14 mouse cellular contexts compared by ENCODE assay signal in genomic region chr10:91545421-91545820, GRCm38 (mm10).
DNase-seq lines count a peak whose midpoint lies in the region; ATAC-seq lines count a peak whose summit lies in the region.
"Had no signal": no experiment of that assay in that cellular context is flagged by ENCODE, and none has a peak within 500 bp of the region (broad histone marks: within the 10 kb centered on the region; RNA-seq: fewer than 3 reads in every experiment).

No protein-coding gene starts in this region.

- peak overlapping the region; percentile 71; the same call in 1 of the 2 replicates for H3K27ac ChIP-seq in hindbrain, embryonic 13.5 days
- no peak overlapping the region for H3K27ac ChIP-seq in hindbrain, embryonic 16.5 days (ENCODE audit: low read depth, low read length)
- 0 out of 2 replicates have a peak overlapping the region, but pooled peaks have one; percentile 28 for H3K27ac ChIP-seq in midbrain, embryonic 10.5 days (replicated peaks)
- peak overlapping the region; percentile 60 for H3K27ac ChIP-seq in midbrain, embryonic 12.5 days (replicated peaks)
- H3K27ac ChIP-seq in midbrain, embryonic 16.5 days (ENCODE audit: low read length) = peak overlapping the region; percentile 65
- H3K27ac ChIP-seq: embryonic facial prominence, embryonic 13.5 days; forebrain, embryonic 13.5 days; heart, adult 2 months; heart, embryonic 15.5 days had no signal

- H3K9me3 ChIP-seq in hindbrain, embryonic 13.5 days = no peaks in the 10 kb centered on the region
- no peaks in the 10 kb centered on the region for H3K9me3 ChIP-seq in hindbrain, embryonic 16.5 days (ENCODE audit: control insufficient read depth, low read length)
- no peaks in the 10 kb centered on the region for H3K9me3 ChIP-seq in midbrain, embryonic 10.5 days (replicated peaks)
- no peaks in the 10 kb centered on the region for H3K9me3 ChIP-seq in midbrain, embryonic 12.5 days
- H3K9me3 ChIP-seq in midbrain, embryonic 16.5 days (replicated peaks; ENCODE audit: control insufficient read depth, low read length, poor library complexity, severe bottlenecking) = no peaks in the 10 kb centered on the region
- H3K9me3 ChIP-seq: embryonic facial prominence, embryonic 13.5 days; forebrain, embryonic 13.5 days; heart, embryonic 15.5 days had no signal

- H3K27me3 ChIP-seq in hindbrain, embryonic 13.5 days = no peaks in the 10 kb centered on the region
- H3K27me3 ChIP-seq in hindbrain, embryonic 16.5 days (replicated peaks; ENCODE audit: control insufficient read depth, insufficient read depth, low read length) = no peaks in the 10 kb centered on the region
- 0 out of 2 replicates have a peak, but pooled peaks cover 6% of the 10 kb centered on the region for H3K27me3 ChIP-seq in midbrain, embryonic 10.5 days (ENCODE audit: low read depth, poor library complexity, severe bottlenecking)
- no peaks in the 10 kb centered on the region for H3K27me3 ChIP-seq in midbrain, embryonic 12.5 days
- no peaks in the 10 kb centered on the region for H3K27me3 ChIP-seq in midbrain, embryonic 16.5 days (ENCODE audit: control insufficient read depth, insufficient read depth, low read depth, low read length)
- H3K27me3 ChIP-seq: embryonic facial prominence, embryonic 13.5 days; forebrain, embryonic 13.5 days had no signal

- ATAC-seq in hindbrain, embryonic 13.5 days (ENCODE audit: low FRiP score) = no peak
- ATAC-seq in hindbrain, embryonic 16.5 days = no peak
- ATAC-seq in midbrain, embryonic 12.5 days (ENCODE audit: low FRiP score, low read depth) = no peak
- no peak for ATAC-seq in midbrain, embryonic 16.5 days
- ATAC-seq in frontal cortex, adult (ENCODE audit: low TSS enrichment) = no peak

- WGBS in hindbrain, embryonic 13.5 days = 59% methylated on average over 3 of the region's 3 CpGs
- 47% methylated on average over 3 of the region's 3 CpGs for WGBS in hindbrain, embryonic 16.5 days
- WGBS in midbrain, embryonic 10.5 days = 86% methylated on average over 3 of the region's 3 CpGs
- WGBS in midbrain, embryonic 12.5 days = 68% methylated on average over 3 of the region's 3 CpGs
- WGBS in midbrain, embryonic 16.5 days = 46% methylated on average over 3 of the region's 3 CpGs

- no peak for DNase-seq in midbrain, embryonic 10.5 days (ENCODE audit: low spot score)
- no peak for DNase-seq in spleen, adult 18-20 months
- DNase-seq in B cell, adult 2 months = no peak
- DNase-seq: gastrocnemius, postnatal 10 days had no signal

- H3K9ac ChIP-seq in hindbrain, embryonic 13.5 days = no peak overlapping the region
- no peak overlapping the region for H3K9ac ChIP-seq in hindbrain, embryonic 16.5 days (ENCODE audit: low read depth, low read length)
- H3K9ac ChIP-seq in midbrain, embryonic 12.5 days (replicated peaks) = no peak overlapping the region
- no peak overlapping the region for H3K9ac ChIP-seq in midbrain, embryonic 16.5 days (ENCODE audit: low read depth, low read length)
- H3K9ac ChIP-seq: embryonic facial prominence, embryonic 13.5 days; forebrain, embryonic 13.5 days; heart, embryonic 15.5 days had no signal

- H3K36me3 ChIP-seq in hindbrain, embryonic 13.5 days = no peaks in the 10 kb centered on the region
- H3K36me3 ChIP-seq in hindbrain, embryonic 16.5 days (ENCODE audit: control insufficient read depth, insufficient read depth, low read length) = no peaks in the 10 kb centered on the region
- H3K36me3 ChIP-seq in midbrain, embryonic 10.5 days = no peaks in the 10 kb centered on the region
- H3K36me3 ChIP-seq in midbrain, embryonic 12.5 days = no peaks in the 10 kb centered on the region
- no peaks in the 10 kb centered on the region for H3K36me3 ChIP-seq in midbrain, embryonic 16.5 days (ENCODE audit: control insufficient read depth, insufficient read depth, low read length)
- H3K36me3 ChIP-seq: embryonic facial prominence, embryonic 13.5 days; heart, embryonic 15.5 days had no signal

- no peak overlapping the region for H3K4me2 ChIP-seq in hindbrain, embryonic 13.5 days
- H3K4me2 ChIP-seq in hindbrain, embryonic 16.5 days (ENCODE audit: low read length) = no peak overlapping the region
- H3K4me2 ChIP-seq in midbrain, embryonic 12.5 days (replicated peaks) = no peak overlapping the region
- no peak overlapping the region for H3K4me2 ChIP-seq in midbrain, embryonic 16.5 days (ENCODE audit: low read length)
- H3K4me2 ChIP-seq: embryonic facial prominence, embryonic 13.5 days; heart, embryonic 11.5 days; heart, embryonic 15.5 days had no signal

- peaks cover 31% of the 10 kb centered on the region for H3K4me1 ChIP-seq in hindbrain, embryonic 13.5 days (replicated peaks)
- peaks cover 9% of the 10 kb centered on the region for H3K4me1 ChIP-seq in hindbrain, embryonic 16.5 days (ENCODE audit: control insufficient read depth, insufficient read depth, low read depth, low read length)
- peaks cover 30% of the 10 kb centered on the region for H3K4me1 ChIP-seq in midbrain, embryonic 10.5 days
- peaks cover 32% of the 10 kb centered on the region for H3K4me1 ChIP-seq in midbrain, embryonic 12.5 days
- H3K4me1 ChIP-seq in midbrain, embryonic 16.5 days (ENCODE audit: control insufficient read depth, insufficient read depth, low read length) = peaks cover 21% of the 10 kb centered on the region
- H3K4me1 ChIP-seq: embryonic facial prominence, embryonic 13.5 days; heart, embryonic 15.5 days had no signal

- H3K4me3 ChIP-seq in hindbrain, embryonic 13.5 days = no peak overlapping the region
- no peak overlapping the region for H3K4me3 ChIP-seq in hindbrain, embryonic 16.5 days (ENCODE audit: low read length)
- no peak overlapping the region for H3K4me3 ChIP-seq in midbrain, embryonic 10.5 days
- no peak overlapping the region for H3K4me3 ChIP-seq in midbrain, embryonic 12.5 days
- no peak overlapping the region for H3K4me3 ChIP-seq in midbrain, embryonic 16.5 days (ENCODE audit: low read depth, low read length)
- H3K4me3 ChIP-seq: embryonic facial prominence, embryonic 13.5 days; forebrain, embryonic 13.5 days; heart, adult 2 months; heart, embryonic 15.5 days had no signal
